Mouse (Mus musculus) heart, embryonic 12.5 days (tissue): ENCODE results near the gene Il9r. TPM values are rescaled to one million over a fixed set of nuclear protein-coding genes. Genes with fewer than 3 reads are reported as not detected.

Experiments
- ATAC-seq: fragments of 200-750 bp; cut with Nextera tagmentation; 2 replicates; pipeline ENCODE4 v1.8.0; 2017; ENCODE audit warnings: moderate TSS enrichment, moderate library complexity; ENCODE audit not compliant: insufficient number of reproducible peaks, low FRiP score
- H3K27ac ChIP-seq: fragments of 300-500 bp; sonication (generic); 2 replicates; pipeline ENCODE4 v1.5.1; 2016; ENCODE audit warnings: mild to moderate bottlenecking, moderate library complexity; ENCODE audit not compliant: poor library complexity, severe bottlenecking
- H3K27me3 ChIP-seq: fragments of 300-500 bp; sonication (generic); replicated peaks from 2 replicates; pipeline ENCODE4 v1.6.1; 2016; ENCODE audit warnings: mild to moderate bottlenecking, moderate library complexity
- H3K36me3 ChIP-seq: fragments of 300-500 bp; sonication (generic); 2 replicates; pipeline ENCODE4 v1.6.1; 2016; ENCODE audit warnings: mild to moderate bottlenecking, moderate library complexity
- H3K4me1 ChIP-seq: fragments of 300-500 bp; sonication (generic); replicated peaks from 2 replicates; pipeline ENCODE4 v1.6.1; 2016; ENCODE audit warnings: mild to moderate bottlenecking
- H3K4me2 ChIP-seq: fragments of 300-500 bp; sonication (generic); 2 replicates; pipeline ENCODE4 v1.6.1; 2016; ENCODE audit warnings: mild to moderate bottlenecking, moderate library complexity
- H3K4me3 ChIP-seq: fragments of 300-500 bp; sonication (generic); 2 replicates; pipeline ENCODE4 v1.5.1; 2016; ENCODE audit warnings: mild to moderate bottlenecking
- H3K9ac ChIP-seq: fragments of 300-500 bp; sonication (generic); 2 replicates; pipeline ENCODE4 v1.6.1; 2016; ENCODE audit warnings: mild to moderate bottlenecking, moderate library complexity
- H3K9me3 ChIP-seq: fragments of 300-500 bp; sonication (generic); replicated peaks from 2 replicates; pipeline ENCODE4 v1.6.1; 2016; ENCODE audit warnings: mild to moderate bottlenecking, moderate library complexity
- WGBS: fragments of 180-500 bp; shearing (Covaris S2); methylation state at CpG from one replicate; pipeline ENCODE4 v1.1.7; 2016; 5-methylcytosine and 5-hydroxymethylcytosine counted together
- polyA plus RNA-seq: library from polyadenylated mRNA; unstranded; fragments of >200 nt; fragmentation: Nextera tagmentation; extraction: Ambion mirVana; gene quantifications from 2 replicates; pipeline ENCODE4 v1.2.1, GENCODE M21; 2016

The Il9r gene
- polyA plus RNA-seq, 1 experiment from 2014 or later = not detected

DNA sequence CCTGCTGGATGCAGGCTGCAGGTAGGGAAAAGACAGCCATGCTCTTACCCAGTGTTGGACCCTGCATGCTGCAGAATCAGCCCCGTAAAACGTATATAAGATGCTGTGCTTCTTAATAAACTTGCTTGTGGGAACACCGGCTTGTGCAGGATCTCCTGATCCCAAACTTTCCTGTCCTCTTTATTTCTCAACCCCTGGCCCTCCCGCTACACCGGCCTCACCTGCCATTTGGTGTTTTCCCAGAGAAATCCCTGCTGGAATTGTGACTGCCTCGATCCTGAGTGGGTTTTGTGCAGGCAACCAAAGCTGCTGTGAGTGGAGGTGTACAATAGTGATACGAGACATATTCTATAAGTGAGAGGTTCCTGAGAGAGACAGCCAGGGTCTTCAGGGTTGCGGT, 15.6 kb downstream of the Il9r start:
- no peak for ATAC-seq
- no peaks in the 10 kb centered on the region for H3K4me1 ChIP-seq
- WGBS = 86% methylated on average over 8 of the region's 8 CpGs

DNA sequence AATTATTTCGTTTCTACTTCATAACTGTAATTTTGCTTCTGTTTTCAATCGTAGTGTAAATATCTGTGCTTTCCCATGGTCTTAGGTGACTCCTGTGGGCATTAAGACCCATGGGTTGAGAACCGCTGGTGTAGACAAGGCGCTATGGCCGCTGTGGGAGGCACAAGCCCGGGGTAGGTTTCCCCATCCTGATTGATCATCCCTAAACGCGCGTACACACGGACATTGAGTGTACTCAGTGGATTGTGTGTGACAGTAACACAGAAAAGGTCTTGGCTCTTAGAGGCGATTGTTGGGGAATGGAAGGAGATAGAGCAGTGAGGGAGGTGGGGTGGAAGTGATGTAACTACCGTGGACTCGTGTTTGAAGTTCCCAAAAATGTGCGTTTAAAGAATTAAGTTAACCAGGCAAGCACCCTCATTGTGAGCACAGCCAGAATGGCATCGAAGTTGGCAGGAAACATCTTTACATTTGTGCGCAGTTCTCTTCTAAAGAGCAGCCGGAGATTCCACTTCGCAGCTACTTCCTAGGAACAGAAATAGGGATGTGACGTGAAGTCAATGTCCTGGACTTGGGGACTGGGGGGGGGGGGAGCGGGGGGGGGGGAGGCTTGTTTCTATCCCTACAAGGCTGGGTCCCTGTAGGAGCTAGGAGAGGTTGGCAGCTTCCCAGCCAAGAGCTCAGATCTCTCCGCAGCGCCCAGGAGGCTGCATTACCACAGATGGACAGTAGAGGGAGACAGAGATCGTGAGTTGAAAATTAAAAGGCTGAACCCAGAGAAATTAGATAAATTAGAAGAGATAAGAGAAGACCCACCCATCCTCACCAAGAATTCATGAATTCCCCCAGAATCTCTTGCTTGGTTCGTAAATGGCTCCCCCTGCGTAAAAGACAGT, 17.9 kb downstream of the Il9r start:
- no peak for ATAC-seq

More for the DNA sequence above, 15.6 kb downstream of the Il9r start:
- Histone ChIP-seq H3K4me2 (no peak overlapping the region), H3K27ac (no peak overlapping the region), H3K9ac (no peak overlapping the region), H3K27me3 (peaks cover 15% of the 10 kb centered on the region; the same call in 1 of the 2 replicates), H3K4me3 (no peak overlapping the region), H3K36me3 (no peaks in the 10 kb centered on the region), H3K9me3 (no peaks in the 10 kb centered on the region)

DNA sequence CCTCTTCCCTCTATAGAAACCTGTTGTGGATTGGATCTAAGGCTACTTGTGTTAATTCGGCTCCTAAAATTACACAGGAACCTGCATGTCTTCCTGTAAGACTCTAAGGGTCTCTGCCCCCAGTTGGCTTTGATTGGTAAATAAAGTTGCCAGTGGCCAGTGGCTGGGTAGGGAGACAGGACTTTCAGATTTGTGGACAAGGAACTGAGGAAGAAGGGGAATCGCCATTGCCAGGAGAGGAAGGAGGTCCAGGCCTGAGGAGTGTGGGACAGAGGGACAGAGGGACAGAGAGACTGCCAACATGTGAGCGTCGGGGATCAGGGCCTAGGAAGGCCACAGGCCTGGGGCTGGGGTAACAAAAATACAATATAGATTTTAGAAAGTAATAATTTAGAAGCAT, 18.8 kb downstream of the Il9r start:
- Histone ChIP-seq H3K4me3 (no peak overlapping the region), H3K4me2 (no peak overlapping the region), H3K27me3 (peaks cover 15% of the 10 kb centered on the region; the same call in 1 of the 2 replicates), H3K36me3 (no peaks in the 10 kb centered on the region), H3K27ac (no peak overlapping the region), H3K9me3 (no peaks in the 10 kb centered on the region), H3K9ac (no peak overlapping the region), H3K4me1 (no peaks in the 10 kb centered on the region)
- 80% methylated on average over 4 of the region's 4 CpGs for WGBS
- no peak for ATAC-seq

More for the DNA sequence above, 17.9 kb downstream of the Il9r start:
- no peak overlapping the region for H3K9ac ChIP-seq
- H3K27me3 ChIP-seq = peaks cover 15% of the 10 kb centered on the region; the same call in 1 of the 2 replicates
- H3K4me2 ChIP-seq = no peak overlapping the region
- no peaks in the 10 kb centered on the region for H3K9me3 ChIP-seq
- H3K36me3 ChIP-seq = no peaks in the 10 kb centered on the region
- no peak overlapping the region for H3K27ac ChIP-seq
- H3K4me3 ChIP-seq = no peak overlapping the region
- H3K4me1 ChIP-seq = no peaks in the 10 kb centered on the region
- WGBS = 39% methylated on average over 25 of the region's 25 CpGs

DNA sequence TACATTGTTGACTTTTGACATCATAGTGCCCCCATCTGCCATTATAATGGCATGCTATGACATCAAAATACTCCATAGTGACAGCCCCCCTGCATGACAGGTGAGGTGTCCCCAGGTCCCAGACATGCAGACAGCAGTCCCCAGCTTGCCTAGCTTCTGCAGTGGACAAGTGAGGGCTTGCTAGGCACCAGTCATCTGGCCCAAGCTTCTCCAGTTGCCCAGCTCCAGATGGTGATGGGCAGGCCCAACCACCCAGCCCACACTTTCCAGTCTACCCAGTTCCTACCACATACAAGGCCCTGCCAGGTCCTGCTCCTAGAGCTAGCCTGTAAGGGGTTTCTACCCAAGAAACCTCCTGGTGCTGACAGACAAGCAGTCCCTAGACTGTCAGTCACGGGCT, 21.6 kb downstream of the Il9r start:
- Histone ChIP-seq H3K9me3 (no peaks in the 10 kb centered on the region), H3K9ac (no peak overlapping the region), H3K4me2 (no peak overlapping the region), H3K27me3 (0 out of 2 replicates have a peak, but pooled peaks cover 5% of the 10 kb centered on the region), H3K27ac (no peak overlapping the region), H3K4me3 (no peak overlapping the region), H3K36me3 (no peaks in the 10 kb centered on the region), H3K4me1 (no peaks in the 10 kb centered on the region)
- ATAC-seq = no peak
- 61% methylated on average over 1 of the region's 1 CpGs for WGBS

DNA sequence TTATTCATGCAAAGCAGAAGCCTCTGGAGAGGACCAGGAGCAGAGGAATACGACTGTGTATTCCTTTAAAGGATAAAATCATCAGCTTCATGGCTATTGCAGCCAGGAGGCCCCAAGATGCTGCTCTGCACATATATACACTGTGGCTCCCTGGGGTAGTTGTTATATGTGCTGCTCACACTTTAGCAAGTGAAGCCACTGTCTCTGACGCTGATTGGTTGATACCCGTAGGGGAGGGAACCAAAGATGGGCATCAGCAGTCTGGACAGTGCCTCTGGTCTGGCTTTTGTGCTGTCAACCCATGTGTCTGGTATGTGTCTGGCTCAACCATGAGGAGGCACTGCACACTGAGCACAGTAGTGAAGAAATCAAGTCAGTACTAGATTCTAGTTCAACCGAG, 33.4 kb downstream of the Il9r start:
- H3K27ac ChIP-seq = no peak overlapping the region
- ATAC-seq = no peak
- no peak overlapping the region for H3K9ac ChIP-seq
- H3K36me3 ChIP-seq = no peaks in the 10 kb centered on the region
- H3K4me3 ChIP-seq = no peak overlapping the region
- 52% methylated on average over 4 of the region's 4 CpGs for WGBS
- H3K9me3 ChIP-seq = no peaks in the 10 kb centered on the region
- H3K27me3 ChIP-seq = peaks cover 4% of the 10 kb centered on the region
- peaks cover 6% of the 10 kb centered on the region; the same call in 1 of the 2 replicates for H3K4me1 ChIP-seq
- H3K4me2 ChIP-seq = no peak overlapping the region

DNA sequence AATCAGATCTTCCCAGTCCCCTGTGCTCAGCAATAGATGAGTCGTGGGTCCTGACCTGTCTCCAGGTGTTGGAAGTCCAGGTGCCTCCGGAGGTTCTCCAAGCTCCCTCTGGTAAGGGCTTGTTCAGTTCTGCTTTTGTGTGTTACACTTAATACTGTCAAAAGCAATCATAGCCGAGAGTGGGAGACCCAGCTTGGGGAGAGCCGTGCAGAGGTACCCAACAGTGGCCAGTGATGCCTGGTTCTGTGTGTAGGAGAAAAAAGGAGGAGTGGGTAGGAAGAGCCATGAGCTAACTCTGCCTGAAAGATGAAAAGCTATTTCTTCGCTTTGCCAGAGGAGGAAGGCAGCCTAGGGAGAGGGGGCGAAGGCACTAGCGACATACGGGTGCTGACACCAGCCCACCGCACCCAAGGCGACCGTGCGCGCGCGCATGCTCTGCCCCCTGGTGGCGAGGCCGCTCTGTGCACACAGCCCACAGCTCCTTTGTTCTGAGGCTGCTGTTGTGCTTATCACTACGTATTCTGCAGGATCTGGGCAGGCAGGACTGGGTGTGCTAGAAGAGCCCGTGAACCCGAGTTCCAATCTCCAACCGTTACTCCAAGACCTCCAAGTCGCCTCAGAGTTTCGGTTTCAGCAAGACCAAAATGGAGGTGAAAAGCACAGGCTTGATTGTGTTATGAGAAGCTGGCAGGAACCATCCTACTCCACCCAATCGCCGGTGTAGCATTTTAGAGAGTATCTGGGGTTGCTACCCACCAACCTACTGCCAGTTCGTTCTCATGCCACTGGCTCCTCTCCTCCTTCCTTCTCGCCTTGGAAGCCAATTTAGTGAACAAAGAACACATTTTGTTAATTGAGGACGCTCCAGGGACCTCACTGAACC, 37.9 kb downstream of the Il9r start:
- peaks cover 32% of the 10 kb centered on the region for H3K27me3 ChIP-seq
- ATAC-seq = peak; percentile 73; the same call in 1 of the 2 replicates
- peaks cover 3% of the 10 kb centered on the region; the same call in 1 of the 2 replicates for H3K4me1 ChIP-seq
- H3K4me2 ChIP-seq = peak overlapping the region; percentile 61
- H3K4me3 ChIP-seq = peak overlapping the region; percentile 23
- no peak overlapping the region for H3K27ac ChIP-seq
- H3K9ac ChIP-seq = peak overlapping the region; percentile 49; the same call in 1 of the 2 replicates
- 14% methylated on average over 28 of the region's 28 CpGs for WGBS
- no peaks in the 10 kb centered on the region for H3K36me3 ChIP-seq
- H3K9me3 ChIP-seq = no peaks in the 10 kb centered on the region

DNA sequence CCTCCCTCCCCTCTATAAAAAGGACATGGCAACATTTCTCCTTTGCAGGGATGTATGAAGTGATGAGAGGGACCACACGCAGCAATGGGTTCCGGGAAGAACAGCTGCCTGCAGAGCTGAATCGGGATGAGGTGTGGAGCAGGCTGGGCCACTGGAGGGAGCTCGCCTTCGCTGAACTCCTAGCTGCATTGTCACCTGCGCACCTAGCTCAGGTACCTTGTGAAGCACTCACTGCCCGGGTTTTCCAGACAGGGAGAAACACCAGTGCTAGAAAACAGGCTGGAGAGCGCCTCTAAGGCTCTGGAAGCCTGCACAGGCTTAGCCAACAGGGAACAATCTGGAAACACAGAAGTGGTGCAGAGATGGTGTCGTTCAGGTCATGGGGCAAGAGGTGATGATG, 38.6 kb downstream of the Il9r start:
- Histone ChIP-seq H3K4me2 (peak overlapping the region; percentile 61; the same call in 1 of the 2 replicates), H3K36me3 (no peaks in the 10 kb centered on the region), H3K9me3 (no peaks in the 10 kb centered on the region), H3K4me1 (peaks cover 3% of the 10 kb centered on the region; the same call in 1 of the 2 replicates), H3K27ac (no peak overlapping the region), H3K4me3 (no peak overlapping the region; the same call in 1 of the 2 replicates), H3K9ac (no peak overlapping the region), H3K27me3 (peaks cover 32% of the 10 kb centered on the region)
- ATAC-seq = no peak
- WGBS = 5% methylated on average over 9 of the region's 9 CpGs

DNA sequence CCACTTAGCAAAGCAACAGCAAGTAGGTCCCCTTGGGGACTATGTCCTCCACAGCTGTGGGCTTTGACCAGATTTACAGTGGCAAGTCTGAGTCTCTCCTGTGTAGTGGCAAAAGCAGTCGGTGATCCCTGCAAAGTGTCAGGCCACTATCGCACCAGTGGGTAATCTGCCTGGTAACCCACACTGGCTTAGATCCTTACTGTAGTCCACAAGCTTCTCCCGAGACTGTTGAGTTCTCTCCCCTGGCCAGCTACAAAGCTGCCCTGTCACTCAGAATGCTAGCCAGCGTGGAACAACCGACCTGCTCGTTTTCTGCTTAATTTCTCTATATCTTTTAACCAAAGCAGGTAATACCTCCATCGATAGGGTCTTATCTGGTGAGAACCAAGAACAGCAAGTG, 39.7 kb downstream of the Il9r start:
- Histone ChIP-seq H3K27me3 (peaks cover 32% of the 10 kb centered on the region), H3K4me3 (no peak overlapping the region), H3K36me3 (no peaks in the 10 kb centered on the region), H3K27ac (no peak overlapping the region), H3K4me2 (no peak overlapping the region), H3K4me1 (peaks cover 3% of the 10 kb centered on the region; the same call in 1 of the 2 replicates), H3K9ac (no peak overlapping the region), H3K9me3 (no peaks in the 10 kb centered on the region)
- ATAC-seq = no peak
- 70% methylated on average over 7 of the region's 7 CpGs for WGBS

DNA sequence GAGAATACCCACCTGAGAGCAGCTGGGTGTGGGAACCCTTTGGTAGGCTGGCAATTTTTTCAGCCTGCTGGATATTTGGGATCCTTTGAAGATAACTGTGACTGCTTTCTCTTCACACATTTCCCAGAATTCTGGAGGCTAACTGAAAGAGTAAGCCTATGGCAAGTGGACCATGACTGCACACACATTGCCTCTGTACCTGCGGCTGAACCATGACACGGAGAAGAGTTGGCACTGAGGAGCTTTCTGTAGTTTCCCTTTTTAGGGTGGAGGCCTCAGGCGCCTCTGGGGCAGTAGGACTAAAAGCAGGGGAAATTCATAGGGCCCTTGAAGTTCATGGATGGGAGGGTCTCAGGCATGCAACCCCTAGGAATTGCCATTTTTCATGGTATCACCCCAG, 40.9 kb downstream of the Il9r start:
- H3K4me2 ChIP-seq = no peak overlapping the region
- H3K27me3 ChIP-seq = peaks cover 32% of the 10 kb centered on the region
- no peak overlapping the region for H3K4me3 ChIP-seq
- WGBS = 84% methylated on average over 3 of the region's 3 CpGs
- no peak overlapping the region for H3K9ac ChIP-seq
- H3K9me3 ChIP-seq = no peaks in the 10 kb centered on the region
- H3K36me3 ChIP-seq = no peaks in the 10 kb centered on the region
- H3K4me1 ChIP-seq = peaks cover 3% of the 10 kb centered on the region; the same call in 1 of the 2 replicates
- no peak for ATAC-seq
- no peak overlapping the region for H3K27ac ChIP-seq

DNA sequence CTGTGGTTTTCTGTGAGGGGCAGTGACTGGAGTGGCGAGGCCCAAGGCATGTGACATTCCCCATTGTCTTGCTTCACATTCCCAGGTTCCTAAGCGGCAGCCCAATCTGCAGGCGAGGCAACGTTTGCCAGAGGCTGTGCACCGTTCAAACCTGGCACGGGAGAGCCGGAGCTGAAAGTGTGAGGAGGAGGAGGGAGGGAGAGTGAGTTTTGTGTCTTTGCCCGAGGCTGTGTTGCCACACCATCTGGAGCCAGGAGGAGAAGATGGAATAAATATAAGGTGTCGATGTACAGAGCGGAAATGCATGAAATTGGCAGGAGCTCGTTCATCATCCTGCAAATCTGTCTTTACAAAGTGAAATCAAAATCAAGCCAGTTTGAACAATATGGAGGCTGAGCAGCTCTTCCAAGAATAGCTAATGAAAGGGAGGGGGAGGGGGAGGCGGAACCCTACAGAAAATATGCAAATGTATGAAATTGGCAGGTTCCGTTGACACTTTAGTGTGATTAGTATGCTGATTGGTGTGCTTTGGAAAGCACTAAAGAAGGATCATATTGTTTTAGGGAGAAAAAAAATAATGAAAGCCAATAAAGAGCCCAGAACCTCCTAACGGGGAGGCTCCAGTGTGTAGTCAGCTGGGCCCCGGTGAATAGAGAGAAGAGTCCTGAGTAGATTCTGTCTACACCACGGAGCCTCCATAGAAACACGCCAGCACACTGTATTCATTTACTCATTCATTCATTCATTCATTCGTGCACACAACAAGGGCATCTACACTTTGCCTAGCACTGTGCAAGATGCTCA, 42.1 kb downstream of the Il9r start:
- H3K9ac ChIP-seq = no peak overlapping the region
- H3K36me3 ChIP-seq = no peaks in the 10 kb centered on the region
- ATAC-seq = no peak
- H3K4me3 ChIP-seq = no peak overlapping the region
- no peak overlapping the region for H3K27ac ChIP-seq
- H3K4me1 ChIP-seq = peaks cover 3% of the 10 kb centered on the region; the same call in 1 of the 2 replicates
- H3K9me3 ChIP-seq = no peaks in the 10 kb centered on the region
- 68% methylated on average over 18 of the region's 18 CpGs for WGBS
- peaks cover 32% of the 10 kb centered on the region for H3K27me3 ChIP-seq
- no peak overlapping the region for H3K4me2 ChIP-seq
